Mouse (Mus musculus): ENCODE data around the gene Tnnt3. TPM values are rescaled to one million over a fixed set of nuclear protein-coding genes. Genes with fewer than 3 reads are reported as not detected.

Gene Tnnt3
- total and polyA plus RNA-seq, 3 experiments = 1.1 to 1.8 (median 1.3) TPM

DNA sequence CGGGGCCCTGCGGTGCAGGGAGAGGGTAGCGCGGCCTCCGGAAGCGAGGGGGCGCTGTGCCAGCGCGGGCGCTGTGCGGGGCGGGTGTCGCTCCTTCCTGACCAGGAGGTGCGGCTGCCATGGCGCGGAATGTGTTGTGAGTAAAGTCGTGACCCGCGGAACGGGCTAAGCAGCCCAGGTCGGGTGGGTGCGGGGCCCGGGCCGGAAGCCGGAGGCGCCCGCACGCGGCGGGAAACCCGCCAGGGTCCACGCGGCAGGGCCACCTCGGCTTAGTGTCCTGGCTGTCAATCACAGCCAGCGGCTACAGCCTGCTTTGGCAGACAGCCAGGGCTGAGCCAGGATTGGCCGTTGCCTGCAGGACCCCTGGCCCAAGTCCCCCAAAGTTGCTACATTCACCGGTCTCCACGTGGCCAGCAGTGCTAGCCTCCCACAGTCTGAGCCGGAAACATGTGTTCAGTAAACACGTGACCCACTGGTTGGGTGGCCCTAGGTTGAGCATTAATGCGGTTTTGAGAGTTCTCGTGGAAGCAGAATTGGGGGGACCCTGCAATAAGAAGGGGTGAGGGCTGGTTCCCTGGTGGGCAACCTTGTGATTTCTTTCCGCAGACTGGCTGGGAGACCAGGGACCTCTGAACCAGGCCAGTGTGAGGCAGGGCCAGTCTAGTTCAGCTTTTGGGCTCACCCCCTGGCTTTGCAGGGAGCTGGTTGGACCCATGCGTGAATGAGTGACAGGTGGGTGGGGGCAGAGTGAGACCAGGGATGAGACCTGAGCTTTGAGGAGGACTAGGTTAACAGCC lies 34.6 kb downstream of the Tnnt3 start:
- Histone ChIP-seq H3K27me3 (ENCODE audit: control insufficient read depth, insufficient read depth, low read length) (no peaks in the 10 kb centered on the region), H3K4me1 (ENCODE audit: control insufficient read depth, insufficient read depth, low read length) (peaks cover 7% of the 10 kb centered on the region; the same call in 1 of the 2 replicates), H3K36me3 (ENCODE audit: control insufficient read depth, insufficient read depth, low read length) (no peaks in the 10 kb centered on the region), H3K4me3 (peak overlapping the region; percentile 100), H3K9ac (ENCODE audit: low read depth, low read length) (peak overlapping the region; percentile 84), H3K27ac (peak overlapping the region; percentile 95), H3K79me2 (replicated peaks; ENCODE audit: control insufficient read depth, insufficient read depth, low read length) (no peaks in the 10 kb centered on the region)
- peak; percentile 89 to 93 for DNase-seq
- WGBS = 3% methylated on average over 44 of the region's 44 CpGs
- intact Hi-C loops (cut with DNase I) = no loop called here
- TF ChIP-seq CTCF (IDR thresholded peaks at IDR 0.05) = peak; percentile 96
- TF ChIP-seq EP300 (IDR thresholded peaks at IDR 0.05; ENCODE audit: insufficient read depth, low read depth, low read length) = peak; percentile 13; the same call in 1 of the 2 replicates
- TF ChIP-seq POLR2A (IDR thresholded peaks at IDR 0.05; ENCODE audit: insufficient read depth, low read depth, low read length) = peak; percentile 45; the same call in 1 of the 2 replicates

DNA sequence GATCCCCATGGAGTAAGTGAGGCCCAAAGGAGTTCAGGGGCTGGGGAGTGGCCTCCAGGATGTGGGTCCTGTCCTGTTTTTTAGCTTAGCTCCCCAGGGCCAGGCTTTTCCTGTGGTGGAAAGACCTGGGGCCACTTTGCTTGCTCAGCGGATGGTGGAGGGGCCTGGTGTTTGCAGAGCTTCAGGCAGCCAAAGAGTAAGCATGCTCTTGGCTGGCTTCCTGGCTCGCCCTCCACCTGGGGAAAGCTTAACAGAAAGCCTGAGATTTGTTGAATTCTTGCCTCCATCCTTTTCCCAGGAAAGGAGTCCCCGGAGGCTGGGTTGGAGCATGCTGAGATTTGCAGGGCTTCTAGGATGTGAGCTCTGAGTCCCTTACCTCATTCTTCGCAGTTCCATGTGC lies 36.5 kb downstream of the Tnnt3 start:
- intact Hi-C loops (cut with DNase I) = loop anchor here (5.0 kb wide), 2 partner anchors 47 to 142 kb away; no protein-coding TSS in a partner anchor
- H3K27ac ChIP-seq = no peak overlapping the region
- TF ChIP-seq EP300 (IDR thresholded peaks at IDR 0.05; ENCODE audit: insufficient read depth, low read depth, low read length) = no peak
- TF ChIP-seq POLR2A (IDR thresholded peaks at IDR 0.05; ENCODE audit: insufficient read depth, low read depth, low read length) = no peak
- no peak for TF ChIP-seq CTCF (IDR thresholded peaks at IDR 0.05)
- 64% methylated on average over 4 of the region's 4 CpGs for WGBS
- H3K4me3 ChIP-seq = no peak overlapping the region
- no peaks in the 10 kb centered on the region for H3K36me3 ChIP-seq (ENCODE audit: control insufficient read depth, insufficient read depth, low read length)
- H3K4me1 ChIP-seq (ENCODE audit: control insufficient read depth, insufficient read depth, low read length) = peaks cover 7% of the 10 kb centered on the region; the same call in 1 of the 2 replicates
- no peak overlapping the region for H3K9ac ChIP-seq (ENCODE audit: low read depth, low read length)
- no peaks in the 10 kb centered on the region for H3K27me3 ChIP-seq (ENCODE audit: control insufficient read depth, insufficient read depth, low read length)
- H3K79me2 ChIP-seq (replicated peaks; ENCODE audit: control insufficient read depth, insufficient read depth, low read length) = no peaks in the 10 kb centered on the region
- DNase-seq = no peak

GRCm38 (mm10) chr7:142535832-142536231 lies 37.2 kb downstream of the Tnnt3 start:
- H3K27ac ChIP-seq = no peak overlapping the region
- H3K27me3 ChIP-seq (ENCODE audit: control insufficient read depth, insufficient read depth, low read length) = no peaks in the 10 kb centered on the region
- TF ChIP-seq POLR2A (IDR thresholded peaks at IDR 0.05; ENCODE audit: insufficient read depth, low read depth, low read length) (no peak), CTCF (IDR thresholded peaks at IDR 0.05) (no peak), EP300 (IDR thresholded peaks at IDR 0.05; ENCODE audit: insufficient read depth, low read depth, low read length) (no peak)
- no peak overlapping the region for H3K4me3 ChIP-seq
- H3K79me2 ChIP-seq (replicated peaks; ENCODE audit: control insufficient read depth, insufficient read depth, low read length) = no peaks in the 10 kb centered on the region
- intact Hi-C loops (cut with DNase I) = loop anchor here (5.0 kb wide), 2 partner anchors 46 to 141 kb away; no protein-coding TSS in a partner anchor
- H3K36me3 ChIP-seq (ENCODE audit: control insufficient read depth, insufficient read depth, low read length) = no peaks in the 10 kb centered on the region
- no peak for DNase-seq
- no peak overlapping the region for H3K9ac ChIP-seq (ENCODE audit: low read depth, low read length)
- peaks cover 7% of the 10 kb centered on the region; the same call in 1 of the 2 replicates for H3K4me1 ChIP-seq (ENCODE audit: control insufficient read depth, insufficient read depth, low read length)
- 97% methylated on average over 5 of the region's 5 CpGs for WGBS

- TF ChIP-seq CTCF (IDR thresholded peaks at IDR 0.05) = no peak
- no peak for TF ChIP-seq EP300 (IDR thresholded peaks at IDR 0.05; ENCODE audit: insufficient read depth, low read depth, low read length)
- no peak for TF ChIP-seq POLR2A (IDR thresholded peaks at IDR 0.05; ENCODE audit: insufficient read depth, low read depth, low read length)
- Histone ChIP-seq H3K27me3 (ENCODE audit: control insufficient read depth, insufficient read depth, low read length) (no peaks in the 10 kb centered on the region), H3K4me3 (no peak overlapping the region), H3K36me3 (ENCODE audit: control insufficient read depth, insufficient read depth, low read length) (no peaks in the 10 kb centered on the region), H3K9ac (ENCODE audit: low read depth, low read length) (no peak overlapping the region), H3K79me2 (replicated peaks; ENCODE audit: control insufficient read depth, insufficient read depth, low read length) (no peaks in the 10 kb centered on the region), H3K4me1 (ENCODE audit: control insufficient read depth, insufficient read depth, low read length) (peaks cover 7% of the 10 kb centered on the region; the same call in 1 of the 2 replicates), H3K27ac (no peak overlapping the region)
- no peak for DNase-seq
- 83% methylated on average over 5 of the region's 5 CpGs for WGBS
- intact Hi-C loops (cut with DNase I) = loop anchor here (5.0 kb wide), 2 partner anchors 45 to 140 kb away; no protein-coding TSS in a partner anchor
These were observed 38.5 kb downstream of the Tnnt3 start for GRCm38 (mm10) chr7:142537181-142537580.

- DNase-seq = peak; percentile 36 to 76
- H3K4me1 ChIP-seq (ENCODE audit: control insufficient read depth, insufficient read depth, low read length) = 0 out of 2 replicates have a peak, but pooled peaks cover 5% of the 10 kb centered on the region
- H3K27ac ChIP-seq = no peak overlapping the region
- H3K4me3 ChIP-seq = no peak overlapping the region
- WGBS = 19% methylated on average over 6 of the region's 6 CpGs
- H3K9ac ChIP-seq (ENCODE audit: low read depth, low read length) = no peak overlapping the region
- TF ChIP-seq EP300 (IDR thresholded peaks at IDR 0.05; ENCODE audit: insufficient read depth, low read depth, low read length) (no peak), CTCF (IDR thresholded peaks at IDR 0.05) (peak; percentile 98)
- H3K27me3 ChIP-seq (ENCODE audit: control insufficient read depth, insufficient read depth, low read length) = no peaks in the 10 kb centered on the region
- no peaks in the 10 kb centered on the region for H3K79me2 ChIP-seq (replicated peaks; ENCODE audit: control insufficient read depth, insufficient read depth, low read length)
- no peaks in the 10 kb centered on the region for H3K36me3 ChIP-seq (ENCODE audit: control insufficient read depth, insufficient read depth, low read length)
- intact Hi-C loops (cut with DNase I) = loop anchor here (5.0 kb wide), 2 partner anchors 44 to 139 kb away; no protein-coding TSS in a partner anchor
These were observed 39.2 kb downstream of the Tnnt3 start for GRCm38 (mm10) chr7:142537879-142538278.

GRCm38 (mm10) chr7:142538291-142538690 lies 39.7 kb downstream of the Tnnt3 start:
- Histone ChIP-seq H3K79me2 (replicated peaks; ENCODE audit: control insufficient read depth, insufficient read depth, low read length) (no peaks in the 10 kb centered on the region), H3K27me3 (ENCODE audit: control insufficient read depth, insufficient read depth, low read length) (no peaks in the 10 kb centered on the region), H3K9ac (ENCODE audit: low read depth, low read length) (no peak overlapping the region), H3K4me3 (no peak overlapping the region), H3K36me3 (ENCODE audit: control insufficient read depth, insufficient read depth, low read length) (no peaks in the 10 kb centered on the region), H3K4me1 (ENCODE audit: control insufficient read depth, insufficient read depth, low read length) (0 out of 2 replicates have a peak, but pooled peaks cover 5% of the 10 kb centered on the region), H3K27ac (no peak overlapping the region)
- no peak for DNase-seq
- WGBS = 81% methylated on average over 4 of the region's 4 CpGs
- TF ChIP-seq EP300 (IDR thresholded peaks at IDR 0.05; ENCODE audit: insufficient read depth, low read depth, low read length) (no peak), CTCF (IDR thresholded peaks at IDR 0.05) (no peak), POLR2A (IDR thresholded peaks at IDR 0.05; ENCODE audit: insufficient read depth, low read depth, low read length) (no peak)
- intact Hi-C loops (cut with DNase I) = loop anchor here (5.0 kb wide), 2 partner anchors 44 to 139 kb away; no protein-coding TSS in a partner anchor
